Mouse (Mus musculus): ENCODE measurements at regions not wholly inside any gene's neighbourhood (a gene's known extent, or its start where the extent isn't known, plus 50 kb on each side); places are given as distances from the start of the nearest gene placed in this dataset.
A peak's percentile ranks its signal among the peaks of the same experiment; 100 is the strongest.

DNA sequence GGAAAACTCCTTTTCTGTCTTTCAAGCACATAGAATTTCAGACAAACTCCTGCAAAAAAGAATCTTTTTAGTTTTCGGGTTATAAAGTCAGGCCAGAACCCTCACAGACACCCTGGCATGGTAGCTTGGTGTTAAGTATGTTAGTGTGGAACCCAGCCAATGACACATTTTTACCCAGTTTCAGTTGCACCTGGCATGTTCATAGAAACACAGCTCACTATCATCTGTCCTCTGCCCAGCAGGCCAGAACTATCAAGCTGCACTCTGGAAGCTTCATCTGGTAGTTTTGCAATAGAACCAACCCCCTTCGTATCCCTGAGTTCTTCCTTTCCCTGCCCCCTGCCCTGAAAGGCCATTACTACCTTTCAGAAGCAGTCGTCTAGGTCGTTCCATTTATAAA lies 82.4 kb upstream of the Dap start:
- no peak for DNase-seq (ENCODE audit: extremely low spot score in 1 of 2, low spot score in 2 of 2)
- no peak for TF ChIP-seq CTCF (IDR thresholded peaks at IDR 0.05)
- no peak overlapping the region for H3K4me3 ChIP-seq
- no peak overlapping the region for H3K27ac ChIP-seq
- intact Hi-C loops (cut with DNase I) = no loop called here

DNA sequence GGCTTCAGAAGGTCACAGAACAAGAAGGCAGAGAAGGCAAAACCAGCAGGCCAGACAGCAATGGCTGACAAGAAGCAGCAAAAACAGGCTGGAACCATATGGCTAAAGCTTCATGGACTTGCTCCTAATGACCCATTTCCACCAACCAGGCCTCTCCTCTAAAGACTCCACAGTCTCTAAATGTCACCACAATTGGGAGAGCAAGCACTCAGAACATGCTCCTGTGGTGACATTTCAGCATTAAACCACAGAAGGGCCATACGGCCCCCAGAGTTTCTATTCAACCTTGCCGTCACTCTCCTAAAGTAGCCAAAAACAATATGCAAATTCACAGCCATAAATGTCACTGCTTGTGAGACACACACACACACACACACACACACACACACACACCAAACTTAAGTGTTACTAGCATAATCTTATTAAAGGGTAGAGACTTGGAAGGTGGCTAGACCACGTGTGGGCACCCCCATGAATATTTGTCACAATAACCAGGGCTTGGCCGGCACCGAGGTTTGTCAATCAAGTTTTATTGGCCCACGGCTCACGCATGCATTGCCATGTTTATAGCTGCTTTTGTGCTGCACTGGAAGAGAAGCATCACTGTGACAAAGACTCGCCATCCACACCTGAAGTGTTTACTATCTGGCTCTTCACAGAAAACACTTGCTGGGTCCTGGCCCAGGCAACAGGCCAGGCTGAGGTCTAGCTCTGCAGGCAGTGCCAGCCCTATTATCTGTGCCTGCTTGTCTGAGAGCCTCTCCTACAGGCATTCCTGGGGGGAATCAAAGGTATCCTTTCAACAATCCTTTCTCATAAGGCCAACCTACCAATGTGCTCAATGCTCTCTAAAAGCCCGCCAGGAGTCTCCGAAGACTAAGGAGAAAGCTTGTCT lies 75.6 kb upstream of the Dap start:
- TF ChIP-seq CTCF (IDR thresholded peaks at IDR 0.05) = no peak
- no peak overlapping the region for H3K27ac ChIP-seq
- intact Hi-C loops (cut with DNase I) = loop anchor here (1.0 kb wide), 1 partner anchor 221 kb away; no protein-coding TSS in a partner anchor
- DNase-seq (ENCODE audit: extremely low spot score in 1 of 2, low spot score in 2 of 2) = no peak
- no peak overlapping the region for H3K4me3 ChIP-seq

DNA sequence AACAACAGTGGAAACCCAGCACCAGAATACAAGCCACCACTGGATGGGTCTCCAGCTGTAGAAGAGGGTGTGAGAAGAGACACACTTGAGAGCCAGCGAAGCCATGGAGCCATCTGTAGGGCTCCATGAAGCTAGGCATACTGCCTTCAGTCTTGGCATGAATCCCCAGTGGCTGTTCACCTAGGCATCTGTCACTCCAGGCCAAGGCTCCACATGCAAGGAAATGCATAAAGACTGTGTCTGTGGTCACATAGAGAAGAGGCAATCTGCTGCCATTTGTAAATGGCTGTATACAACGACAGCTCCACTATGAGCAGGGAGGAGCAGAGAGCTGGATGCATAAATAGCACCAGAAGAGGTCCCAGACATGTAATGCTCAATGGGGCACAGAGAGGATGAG lies 74.3 kb upstream of the Dap start:
- no peak for DNase-seq (ENCODE audit: extremely low spot score in 1 of 2, low spot score in 2 of 2)
- TF ChIP-seq CTCF (IDR thresholded peaks at IDR 0.05) = no peak
- Histone ChIP-seq H3K27ac (no peak overlapping the region), H3K4me3 (no peak overlapping the region)
- intact Hi-C loops (cut with DNase I) = loop anchor here (1.0 to 10.0 kb wide), 2 partner anchors 223 to 1125 kb away; no protein-coding TSS in a partner anchor

DNA sequence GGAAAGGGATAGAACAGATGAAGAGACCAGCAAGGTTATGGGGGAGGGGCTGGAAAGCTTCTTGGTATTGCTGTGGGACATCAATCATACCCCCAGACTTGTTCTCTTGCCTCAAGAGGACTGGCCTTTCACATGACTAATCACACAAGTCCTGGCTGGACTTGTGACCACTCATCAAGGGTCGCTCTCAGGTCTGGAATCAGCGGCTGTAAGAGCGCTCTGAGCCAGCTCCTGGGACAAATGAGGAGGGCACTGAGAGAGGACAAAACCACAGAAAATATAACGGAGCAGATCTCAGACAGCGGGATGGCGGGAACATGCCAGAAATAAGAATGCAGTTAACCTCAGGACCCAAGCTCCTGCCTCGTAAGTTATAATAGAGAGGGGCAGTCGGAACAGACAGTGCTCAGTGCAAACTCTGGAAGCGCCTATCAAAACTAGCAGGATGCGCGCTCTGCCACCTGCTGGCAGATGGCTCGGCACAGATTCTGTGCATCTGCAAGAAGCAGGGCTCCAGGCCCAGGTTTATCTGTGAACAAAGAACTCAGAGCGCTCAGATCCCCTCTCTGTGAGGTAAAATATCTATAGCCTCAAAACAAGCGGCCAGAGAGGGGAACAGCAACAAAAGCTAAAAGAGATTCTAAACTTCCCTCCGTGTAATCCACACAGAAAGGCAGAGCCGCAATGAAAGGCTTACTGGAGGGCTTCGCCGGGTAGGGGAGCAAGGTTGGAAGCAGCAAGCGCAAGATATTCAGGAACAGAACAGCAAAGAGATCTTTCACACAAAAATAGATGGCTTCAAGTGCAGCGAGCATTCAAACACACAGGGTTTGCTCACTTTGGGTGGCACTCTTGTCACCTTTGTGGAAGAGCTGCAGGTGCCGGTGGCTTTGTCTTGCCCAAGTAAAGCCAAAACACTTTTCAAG lies 73.3 kb upstream of the Dap start:
- peak; percentile 82 for TF ChIP-seq CTCF (IDR thresholded peaks at IDR 0.05)
- peak; percentile 73 to 78 for DNase-seq (ENCODE audit: extremely low spot score in 1 of 2, low spot score in 2 of 2)
- intact Hi-C loops (cut with DNase I) = loop anchor here (10.0 kb wide), 1 partner anchor 1126 kb away; no protein-coding TSS in a partner anchor
- no peak overlapping the region for H3K27ac ChIP-seq
- H3K4me3 ChIP-seq = no peak overlapping the region

DNA sequence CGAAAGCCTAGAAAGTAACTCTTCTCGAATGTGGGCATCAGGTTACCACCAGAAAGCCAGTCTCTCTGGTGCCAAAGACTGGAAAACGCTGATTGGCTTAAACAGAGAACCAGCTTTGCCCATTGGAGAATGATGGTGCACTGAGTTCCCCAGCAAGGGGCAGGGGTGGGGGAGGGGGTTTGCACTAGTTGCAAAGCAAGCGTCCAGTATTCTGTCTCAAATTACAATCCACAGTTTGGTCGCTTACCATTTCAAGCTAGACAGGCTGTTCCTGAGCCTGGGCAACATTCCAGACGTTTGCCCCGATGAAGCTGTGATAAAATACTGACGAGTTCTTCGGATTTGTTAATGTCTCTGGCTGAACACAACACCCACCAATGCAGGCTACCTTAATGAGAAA lies 69.0 kb upstream of the Dap start:
- intact Hi-C loops (cut with DNase I) = loop anchor here (10.0 kb wide), 1 partner anchor 1130 kb away; no protein-coding TSS in a partner anchor
- no peak overlapping the region for H3K4me3 ChIP-seq
- no peak for TF ChIP-seq CTCF (IDR thresholded peaks at IDR 0.05)
- no peak overlapping the region for H3K27ac ChIP-seq
- DNase-seq (ENCODE audit: extremely low spot score in 1 of 2, low spot score in 2 of 2) = no peak

DNA sequence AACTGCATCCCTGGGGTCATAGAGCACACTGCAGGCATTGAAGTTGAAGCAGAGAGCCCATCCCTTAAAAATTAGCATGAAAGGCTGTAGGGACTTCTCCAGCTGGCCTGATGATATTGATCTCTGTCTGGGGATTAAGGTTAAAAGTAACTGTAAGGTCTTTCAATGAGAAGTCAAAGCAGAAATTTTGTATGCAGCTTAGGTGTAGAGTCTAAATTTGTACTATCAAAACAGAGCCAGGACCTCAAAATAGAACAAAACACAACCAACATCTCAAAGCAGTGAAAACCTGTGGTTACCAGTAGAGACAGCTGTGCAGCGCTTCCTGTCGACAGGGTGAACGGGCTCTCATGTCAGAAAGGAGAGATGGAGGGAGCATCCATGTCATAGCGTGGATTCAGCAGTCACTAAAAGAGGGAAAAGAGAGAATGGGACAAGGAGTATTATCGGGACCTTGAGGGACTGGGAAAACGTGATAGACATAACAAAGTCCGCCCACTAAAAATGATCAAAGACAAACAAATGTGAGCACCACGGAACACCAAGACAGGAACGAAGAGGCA lies 57.5 kb upstream of the Dap start:
- no peak for TF ChIP-seq CTCF (IDR thresholded peaks at IDR 0.05)

DNA sequence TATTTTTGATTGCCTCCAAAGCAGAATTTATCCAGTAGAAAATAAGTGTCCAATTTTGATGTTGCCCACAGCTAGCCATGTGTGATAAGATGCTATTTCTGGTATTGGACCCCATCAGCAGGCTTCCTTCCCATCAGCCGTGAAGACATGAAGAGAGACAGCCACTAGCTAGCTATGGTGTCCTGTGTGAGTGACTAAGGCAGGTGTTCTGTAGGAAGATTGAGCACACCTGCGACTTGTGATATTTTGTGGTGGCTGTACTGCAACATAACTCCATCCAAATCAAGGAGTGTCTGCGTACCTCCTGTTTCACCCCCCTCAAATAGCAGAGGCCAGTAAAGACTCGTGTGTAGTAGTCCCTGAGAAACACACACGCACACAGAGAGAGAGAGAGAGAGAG lies 56.6 kb upstream of the Dap start:
- DNase-seq (ENCODE audit: extremely low spot score in 1 of 2, low spot score in 2 of 2) = no peak
- no peak overlapping the region for H3K27ac ChIP-seq
- H3K4me3 ChIP-seq = no peak overlapping the region
- intact Hi-C loops (cut with DNase I) = no loop called here
- TF ChIP-seq CTCF (IDR thresholded peaks at IDR 0.05) = no peak

More for the DNA sequence above, 57.5 kb upstream of the Dap start:
- Histone ChIP-seq H3K27ac (no peak overlapping the region), H3K4me3 (no peak overlapping the region)
- intact Hi-C loops (cut with DNase I) = no loop called here
- DNase-seq (ENCODE audit: extremely low spot score in 1 of 2, low spot score in 2 of 2) = no peak

DNA sequence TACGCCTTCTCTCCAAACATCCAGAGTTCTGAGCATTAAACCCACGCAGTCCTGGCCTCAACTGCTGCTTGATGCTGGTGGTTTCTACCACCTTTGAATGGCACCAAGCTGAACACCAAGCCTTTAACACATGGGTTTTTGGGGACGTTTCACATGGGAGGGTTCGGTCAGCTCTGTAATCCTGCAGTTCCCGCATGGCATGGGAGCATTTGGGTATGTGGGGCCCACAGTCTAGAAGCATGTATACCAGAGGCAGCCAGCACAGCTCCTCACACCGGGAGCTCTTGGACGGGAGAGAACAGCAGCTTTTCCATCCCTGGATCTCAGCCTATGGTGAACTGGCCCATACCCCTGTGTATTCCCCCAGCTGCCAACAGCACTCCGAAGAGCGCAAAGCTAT lies 55.9 kb upstream of the Dap start:
- intact Hi-C loops (cut with DNase I) = no loop called here
- H3K27ac ChIP-seq = no peak overlapping the region
- H3K4me3 ChIP-seq = no peak overlapping the region
- DNase-seq (ENCODE audit: extremely low spot score in 1 of 2, low spot score in 2 of 2) = no peak
- TF ChIP-seq CTCF (IDR thresholded peaks at IDR 0.05) = no peak

DNA sequence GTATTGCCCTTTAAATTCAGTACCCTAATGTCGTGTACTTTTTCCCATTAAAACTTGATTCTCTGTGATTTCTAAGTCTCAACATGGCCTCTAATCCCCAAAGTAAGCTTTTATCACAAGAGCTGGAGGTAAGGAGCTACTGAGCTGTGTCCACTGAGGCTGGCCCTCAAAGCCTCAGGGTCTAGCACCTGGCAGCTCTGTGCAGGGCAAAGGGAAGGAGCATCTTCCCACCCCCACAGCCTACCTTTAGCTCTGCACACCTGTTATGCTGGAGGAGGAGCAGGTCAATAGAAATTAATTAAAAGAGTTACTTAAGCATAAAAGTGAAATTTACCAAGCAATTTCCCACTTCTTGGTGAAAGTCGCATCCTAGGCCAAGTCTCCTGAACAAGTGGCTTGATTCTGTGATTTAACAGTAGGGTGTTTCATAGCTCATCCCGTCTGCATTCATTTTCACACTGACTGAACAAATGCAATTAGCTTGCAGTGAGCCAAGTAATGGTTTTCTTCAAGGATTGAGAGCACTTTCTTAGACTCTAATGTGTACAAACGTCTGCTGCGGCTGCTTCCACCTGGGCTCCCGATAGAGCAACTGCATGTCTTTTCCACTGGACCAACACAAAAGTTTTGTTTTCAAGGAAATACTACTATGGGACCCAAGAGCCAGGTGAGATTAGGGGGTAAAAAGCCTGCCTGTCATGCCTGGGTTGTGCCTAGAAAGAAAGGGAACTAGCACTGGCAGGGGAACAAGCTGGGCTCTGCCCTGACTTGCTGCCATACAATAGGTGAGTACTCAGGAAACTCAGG lies 50.6 kb upstream of the Dap start:
- Histone ChIP-seq H3K4me3 (no peak overlapping the region), H3K27ac (no peak overlapping the region)
- DNase-seq (ENCODE audit: extremely low spot score in 1 of 2, low spot score in 2 of 2) = no peak
- intact Hi-C loops (cut with DNase I) = no loop called here
- TF ChIP-seq CTCF (IDR thresholded peaks at IDR 0.05) = no peak

Measured in left cerebral cortex, adult 2 months (tissue).